Comparison of ENCODE assay signal across 8 mouse cellular contexts in genomic region chr13:56612331-56612730, GRCm38 (mm10). TPM values are rescaled to one million over a fixed set of nuclear protein-coding genes. Genes with fewer than 3 reads are reported as not detected.
A peak's percentile ranks its signal among the peaks of the same experiment; 100 is the strongest.
DNase-seq lines count a peak whose midpoint lies in the region; ATAC-seq and TF ChIP-seq lines count a peak whose summit lies in the region.

No protein-coding gene starts in this region.

- no peaks in the 10 kb centered on the region for H3K36me3 ChIP-seq in spleen, adult 2 months (ENCODE audit: control insufficient read depth, insufficient read depth, low read length)
- no peaks in the 10 kb centered on the region for H3K36me3 ChIP-seq in intestine, embryonic 16.5 days (ENCODE audit: control insufficient read depth, insufficient read depth, low read length)

- intact Hi-C loops in heart, postnatal 25 days (cut with DNase I), result loop anchor here (5.0 kb wide), 2 partner anchors 35 to 45 kb away; no protein-coding TSS in a partner anchor

- H3K27me3 ChIP-seq in spleen, adult 2 months (ENCODE audit: control insufficient read depth, insufficient read depth, low read length), result 0 out of 2 replicates have a peak, but pooled peaks cover 3% of the 10 kb centered on the region
- 0 out of 2 replicates have a peak, but pooled peaks cover 3% of the 10 kb centered on the region for H3K27me3 ChIP-seq in intestine, embryonic 16.5 days (replicated peaks; ENCODE audit: control insufficient read depth, insufficient read depth, low read length)

- WGBS in spleen, adult 2 months, result 62% methylated on average over 10 of the region's 10 CpGs
- 25% methylated on average over 10 of the region's 10 CpGs for WGBS in intestine, embryonic 16.5 days

- H3K27ac ChIP-seq in spleen, adult 2 months (ENCODE audit: insufficient read depth, low read length), result peak overlapping the region; percentile 56
- peak overlapping the region; percentile 43 for H3K27ac ChIP-seq in intestine, embryonic 16.5 days (ENCODE audit: low read length)

- peak; percentile 93 for DNase-seq in heart, adult 11 months
- no peak for DNase-seq in heart, postnatal 25 days (ENCODE audit: low spot score)
- no peak for DNase-seq in spleen, adult 2 months (ENCODE audit: low read depth in 1 of 2, low spot score in 2 of 2)
- DNase-seq in spleen, adult 12 weeks (ENCODE audit: low spot score), result no peak
- no peak for DNase-seq in right cerebral cortex, postnatal 4 days
- no peak for DNase-seq in frontal cortex, postnatal 25 days (ENCODE audit: low spot score in 2 of 2)

- H3K4me3 ChIP-seq in spleen, adult 2 months (ENCODE audit: extremely low read depth, insufficient read depth, insufficient read length), result no peak overlapping the region
- peak overlapping the region; percentile 68; the same call in 1 of the 2 replicates for H3K4me3 ChIP-seq in intestine, embryonic 16.5 days (ENCODE audit: low read length)

- no peak for TF ChIP-seq CTCF in spleen, adult 2 months (IDR thresholded peaks at IDR 0.05; ENCODE audit: extremely low read depth, insufficient read depth, insufficient read length, insufficient replicate concordance)

- peak overlapping the region; percentile 40; the same call in 1 of the 2 replicates for H3K9ac ChIP-seq in intestine, embryonic 16.5 days (ENCODE audit: low read depth, low read length)

- no peak for TF ChIP-seq POLR2A in spleen, adult 2 months (IDR thresholded peaks at IDR 0.05; ENCODE audit: low read depth, low read length)

- peak overlapping the region; percentile 100 for H3K4me2 ChIP-seq in intestine, embryonic 16.5 days (ENCODE audit: low read depth, low read length)

- no peaks in the 10 kb centered on the region for H3K9me3 ChIP-seq in intestine, embryonic 16.5 days (ENCODE audit: control insufficient read depth, low read length)

- ATAC-seq in intestine, embryonic 16.5 days, result no peak
- ATAC-seq in inflammation-experienced regulatory T-cells, adult 6 months, result no peak

- H3K4me1 ChIP-seq in spleen, adult 2 months (ENCODE audit: control insufficient read depth, insufficient read depth, insufficient read length), result peaks cover 34% of the 10 kb centered on the region
- peaks cover 65% of the 10 kb centered on the region for H3K4me1 ChIP-seq in intestine, embryonic 16.5 days (ENCODE audit: control insufficient read depth, insufficient read depth, low read length)

RNA-seq across cellular contexts. Expression of gene Tgfbi, which starts 3.0 kb away (rescaled TPM):
- total RNA-seq in heart, postnatal 25 days (2021), result 10 to 100 TPM; 19.3 to 23.4 TPM
- 56.0 and 74.3 TPM in 2 replicates for polyA plus RNA-seq in spleen, adult 2 months (2012; rRNA removed)
- 122 and 124 TPM in 2 replicates for polyA plus RNA-seq in intestine, embryonic 16.5 days (2015; fragmentation: Nextera tagmentation; extraction: Ambion mirVana)
- polyA plus RNA-seq in inflammation-experienced regulatory T-cells, adult 6 months (2017; shearing (Covaris generic)), result 1 to 10 TPM in 1 of 3 experiments, under 1 TPM in 1, not detected in 1; 0.41 to 1.1 TPM

Comparison
In these comparisons a context has a peak if more than half of its experiments do, and no peak if none do; other contexts are left out.
1. RNA of gene Tgfbi, which starts 3.0 kb away (polyA plus RNA-seq): 122 to 124 TPM in intestine, embryonic 16.5 days and 56.0 to 74.3 TPM in spleen, adult 2 months; 0.41 to 1.1 TPM in inflammation-experienced regulatory T-cells, adult 6 months; every median in the first group is over 10 times any median in the second.